Mouse (Mus musculus) Patski (cell line): ENCODE data around the gene Gm44511. TPM values are rescaled to one million over a fixed set of nuclear protein-coding genes. Genes with fewer than 3 reads are reported as not detected.
"Not testable (repeated sequence)": the region's sequence is repeated elsewhere in the genome, so short reads cannot be mapped to it uniquely, and the experiment has no call there.

Source experiments
- ATAC-seq: fragments of 100-300 bp; one replicate; pipeline ENCODE4 v1.8.0; 2021
- CTCF ChIA-PET: fragments of 350-600 bp; sonication (Branson Sonifier 250); formaldehyde crosslinking; loops from one replicate; lab custom pipeline; 2022; ENCODE audit warnings: inconsistent platforms; lab: Charles Lee
- POLR2A ChIA-PET: fragments of 350-600 bp; sonication (Branson Sonifier 250); formaldehyde crosslinking; loops from one replicate; lab custom pipeline; 2022; ENCODE audit warnings: antibody characterized with exemption, inconsistent platforms; lab: Charles Lee
- DNase-seq: peaks from one replicate; pipeline ENCODE4 v3.0.0-alpha.2; 2011; ENCODE audit warnings: low read depth, low spot score
- H3K27me3 ChIP-seq: fragments of 371-371 bp; one replicate; pipeline ENCODE4 v1.5.1; 2021
- CTCF ChIP-seq: fragments of 100-300 bp; IDR thresholded peaks from one replicate; pipeline ENCODE4 v1.5.1; 2021
- in situ Hi-C: fragments of 300-500 bp; cut with MboI; formaldehyde crosslinking; loops from 3 replicates; pipeline ENCODE4 v1.11.1; 2018; ENCODE audit warnings: low pct_unique_long_range_greater_than_20kb, mixed read lengths
- polyA plus RNA-seq: library from polyadenylated mRNA; unstranded; gene quantifications from one replicate; pipeline ENCODE4 v1.2.3, GENCODE M21; 2021

The Gm44511 gene
- polyA plus RNA-seq, 1 experiment from 2014 or later = not detected

DNA sequence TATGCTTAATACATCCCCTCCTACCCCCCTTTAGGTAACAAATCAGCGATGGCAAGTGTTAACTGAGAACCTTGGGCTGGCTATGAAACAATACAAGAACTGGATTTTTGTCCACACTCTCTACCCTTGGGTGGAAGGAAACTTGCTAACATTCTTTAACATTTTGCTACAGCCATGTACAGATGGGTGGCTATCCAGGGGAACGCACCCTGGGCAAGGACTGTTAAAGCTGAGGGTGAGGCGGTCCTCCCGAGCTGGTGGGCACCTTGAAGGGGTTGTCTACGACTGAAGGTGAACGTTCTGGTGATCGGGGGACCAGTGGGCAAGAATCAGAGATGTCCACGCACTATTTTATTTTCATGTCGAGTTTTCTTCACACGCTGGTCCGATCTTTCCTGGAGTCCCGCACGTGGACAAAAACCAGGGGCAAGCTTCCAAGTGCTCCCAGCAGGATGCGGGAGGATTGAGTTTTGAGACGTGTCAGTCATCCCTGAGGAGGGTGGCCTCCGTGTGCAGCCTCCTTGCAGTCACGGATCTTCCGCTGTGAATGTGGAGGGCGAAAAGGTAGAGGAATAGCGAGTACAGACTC, 16.3 kb upstream of the Gm44511 start:
- ATAC-seq = no peak
- ChIA-PET POLR2A (no interaction called here), CTCF (interaction anchor here (1.4 kb wide), 2 partner anchors 36 to 40 kb away, joined by 3 to 4 read pairs; no protein-coding TSS in a partner anchor)
- in situ Hi-C loops = loop anchor here (5.0 to 25.0 kb wide), 4 partner anchors 40 to 695 kb away; partner anchors contain the start of genes Clec2d and Gabarapl1
- no peak for DNase-seq
- TF ChIP-seq CTCF = no peak
- H3K27me3 ChIP-seq = no peaks in the 10 kb centered on the region

DNA sequence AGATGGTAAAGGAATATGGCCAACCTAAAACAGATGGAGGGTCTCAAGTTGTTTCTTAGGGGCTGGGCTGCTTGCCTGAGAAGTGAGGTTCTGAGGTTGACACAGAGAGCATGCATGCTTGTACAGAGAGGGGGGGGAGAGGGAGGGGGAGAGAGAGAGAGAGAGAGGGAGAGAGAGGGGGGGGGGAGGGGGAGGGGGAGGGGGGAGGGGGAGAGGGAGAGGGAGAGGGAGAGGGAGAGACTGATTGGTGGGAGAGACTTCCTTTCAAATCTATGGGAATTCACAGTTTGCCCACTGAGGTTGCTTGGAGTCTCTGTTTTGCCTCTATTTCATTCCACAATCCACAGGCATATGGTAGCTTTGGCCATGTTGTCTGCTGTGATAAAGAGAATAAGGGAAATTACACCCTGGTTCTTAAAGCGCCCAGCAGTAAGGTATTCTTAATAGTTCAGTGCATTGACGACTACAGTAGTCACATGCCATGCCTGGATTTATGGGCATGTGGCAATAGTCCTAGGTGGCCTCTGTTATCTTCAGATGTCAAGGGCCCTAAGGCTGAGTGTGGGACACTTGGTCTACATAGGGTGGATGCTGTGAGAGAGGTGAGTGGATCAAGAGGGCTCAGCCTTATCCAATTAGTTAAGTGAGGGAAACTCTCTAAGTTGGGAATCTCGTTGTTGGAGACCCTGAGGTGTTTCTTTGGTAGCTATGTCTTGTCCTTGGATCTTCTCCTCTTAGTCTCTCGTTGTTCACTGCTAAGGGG, 15.4 kb upstream of the Gm44511 start:
- ATAC-seq (no peak), DNase-seq (no peak)
- POLR2A ChIA-PET = no interaction called here
- CTCF ChIA-PET = no interaction called here
- H3K27me3 ChIP-seq = no peaks in the 10 kb centered on the region
- in situ Hi-C loops = loop anchor here (5.0 to 25.0 kb wide), 4 partner anchors 39 to 696 kb away; partner anchors contain the start of genes Clec2d and Gabarapl1
- no peak for TF ChIP-seq CTCF

DNA sequence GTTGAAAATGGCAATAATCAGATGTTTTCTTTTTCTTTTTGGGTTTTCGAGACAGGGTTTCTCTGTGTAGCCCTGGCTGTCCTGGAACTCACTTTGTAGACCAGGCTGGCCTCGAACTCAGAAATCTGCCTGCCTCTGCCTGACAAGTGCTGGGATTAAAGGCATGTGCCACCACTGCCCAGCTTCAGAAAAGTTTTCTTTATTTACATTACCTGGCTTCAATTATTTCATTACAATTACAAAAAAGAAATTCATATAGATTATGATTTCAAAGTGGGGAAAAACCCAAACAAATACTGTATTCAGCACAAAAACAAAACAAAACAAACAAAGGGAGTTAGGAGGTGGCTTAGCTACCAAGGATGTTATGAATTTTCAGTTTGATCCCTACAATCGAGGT, 14.6 kb upstream of the Gm44511 start:
- DNase-seq, H3K27me3 ChIP-seq, ATAC-seq, POLR2A ChIA-PET: not testable (repeated sequence)
- CTCF ChIA-PET = interaction anchor here (0.8 kb wide), 1 partner anchor 74 kb away, joined by 3 read pairs; no protein-coding TSS in a partner anchor
- in situ Hi-C loops = loop anchor here (5.0 to 25.0 kb wide), 4 partner anchors 38 to 697 kb away; partner anchors contain the start of genes Clec2d and Gabarapl1

DNA sequence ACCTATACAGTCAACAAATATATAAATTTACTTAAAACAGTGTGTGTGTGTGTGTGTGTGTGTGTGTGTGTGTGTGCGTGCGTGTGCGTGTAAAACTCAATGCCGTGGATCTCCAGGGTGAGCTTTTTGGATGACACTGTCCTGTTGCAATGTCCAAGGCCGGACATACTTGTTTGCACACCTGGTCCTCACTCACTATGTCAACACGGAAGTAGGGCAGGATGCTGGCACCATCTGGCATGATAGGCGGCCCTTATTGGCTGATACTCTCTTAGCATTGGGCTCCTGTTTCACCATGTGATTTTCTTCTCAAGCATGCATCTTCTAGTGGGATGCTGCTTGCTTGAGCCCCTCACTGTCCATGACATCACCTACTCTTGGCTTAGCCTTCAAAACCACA, 13.8 kb upstream of the Gm44511 start:
- POLR2A ChIA-PET = no interaction called here
- in situ Hi-C loops = loop anchor here (5.0 to 25.0 kb wide), 4 partner anchors 38 to 697 kb away; partner anchors contain the start of genes Clec2d and Gabarapl1
- ATAC-seq (no peak), DNase-seq (no peak)
- CTCF ChIA-PET = interaction anchor here (0.8 to 1.1 kb wide), 2 partner anchors 36 to 73 kb away, joined by 3 read pairs; no protein-coding TSS in a partner anchor
- H3K27me3 ChIP-seq = no peaks in the 10 kb centered on the region
- no peak for TF ChIP-seq CTCF

DNA sequence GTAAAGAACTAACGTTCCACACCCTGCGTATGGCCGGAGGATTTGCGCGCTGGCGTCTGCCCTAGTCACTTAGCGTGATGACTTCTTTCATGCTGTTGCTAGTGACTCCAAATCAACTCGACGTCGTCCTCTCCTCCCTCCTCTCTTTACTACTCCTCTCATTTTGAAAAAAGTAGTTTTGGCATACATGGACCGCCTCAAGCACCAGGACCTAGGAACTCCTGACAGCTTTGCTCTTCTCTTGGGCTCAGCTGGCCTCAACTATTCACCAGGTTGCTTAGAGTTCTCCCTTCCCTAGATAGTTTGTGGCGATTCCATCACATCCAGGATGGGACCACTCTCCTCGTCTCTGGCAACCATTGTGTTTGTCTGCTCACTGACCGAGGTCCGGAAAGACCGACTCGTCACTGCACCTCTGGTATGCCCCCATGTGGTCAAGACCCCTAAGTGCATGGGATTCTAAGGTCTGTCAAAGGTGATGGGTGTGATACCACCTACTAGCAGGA, 13.2 kb upstream of the Gm44511 start:
- in situ Hi-C loops = loop anchor here (25.0 kb wide), 1 partner anchor 698 kb away; the partner anchor contains the start of gene Gabarapl1
- peak; percentile 85 for TF ChIP-seq CTCF
- ATAC-seq (peak; percentile 46), DNase-seq (no peak)
- H3K27me3 ChIP-seq = no peaks in the 10 kb centered on the region
- ChIA-PET POLR2A (no interaction called here), CTCF (interaction anchor here (1.1 kb wide), 1 partner anchor 35 kb away, joined by 3 read pairs; no protein-coding TSS in a partner anchor)

DNA sequence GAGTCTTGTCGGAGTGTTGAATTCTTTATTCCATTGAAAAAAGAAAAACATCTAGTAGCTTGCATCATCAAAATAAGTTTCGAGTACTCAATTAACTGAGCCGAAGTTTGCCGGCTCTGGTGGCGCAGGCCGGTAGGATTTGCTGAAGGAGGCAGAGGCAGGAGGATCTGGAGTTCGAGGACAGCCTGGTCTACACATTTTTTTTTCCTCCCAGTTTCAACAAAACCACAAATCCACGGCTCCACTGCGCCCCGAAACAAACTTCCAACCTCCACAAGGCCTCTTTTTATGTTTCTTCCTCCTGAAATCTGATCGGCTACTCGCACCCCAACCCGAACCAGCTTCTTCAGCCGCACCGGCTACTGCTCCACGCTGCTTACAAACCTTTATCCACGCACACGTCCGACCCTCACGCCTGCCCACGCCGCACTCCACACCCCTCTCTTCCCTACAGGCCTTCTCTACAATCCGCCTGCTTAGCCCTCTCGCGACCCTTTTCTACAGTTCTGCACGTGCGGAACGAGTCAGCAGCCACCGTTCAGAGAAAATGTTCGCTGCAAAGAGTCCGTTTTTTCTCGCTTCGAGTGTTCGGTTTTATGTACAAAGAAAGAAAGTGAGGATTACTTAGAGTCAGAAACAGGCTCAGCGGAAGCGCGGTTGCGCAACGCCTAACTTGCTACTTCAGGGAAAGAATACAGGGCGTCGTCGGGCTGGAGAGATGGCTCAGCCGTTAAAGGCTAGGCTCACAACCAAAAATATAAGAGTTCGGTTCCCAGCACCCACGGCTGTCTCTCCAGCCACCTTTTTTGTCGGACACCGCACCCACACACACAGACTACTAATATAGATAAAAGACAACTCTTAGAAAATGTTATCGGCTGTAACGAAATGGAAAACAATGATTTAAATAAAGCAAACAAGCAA, 12.5 kb upstream of the Gm44511 start:
- ATAC-seq (peak; percentile 45), DNase-seq (peak; percentile 70)
- TF ChIP-seq CTCF = no peak
- ChIA-PET POLR2A (interaction anchor here (0.6 kb wide), 1 partner anchor 1906 kb away, joined by 3 read pairs; no protein-coding TSS in a partner anchor), CTCF (interaction anchor here (1.1 to 1.5 kb wide), 4 partner anchors 11 to 39 kb away, joined by 3 to 5 read pairs (median 4); no protein-coding TSS in a partner anchor)
- in situ Hi-C loops = loop anchor here (25.0 kb wide), 1 partner anchor 699 kb away; the partner anchor contains the start of gene Gabarapl1
- no peaks in the 10 kb centered on the region for H3K27me3 ChIP-seq

DNA sequence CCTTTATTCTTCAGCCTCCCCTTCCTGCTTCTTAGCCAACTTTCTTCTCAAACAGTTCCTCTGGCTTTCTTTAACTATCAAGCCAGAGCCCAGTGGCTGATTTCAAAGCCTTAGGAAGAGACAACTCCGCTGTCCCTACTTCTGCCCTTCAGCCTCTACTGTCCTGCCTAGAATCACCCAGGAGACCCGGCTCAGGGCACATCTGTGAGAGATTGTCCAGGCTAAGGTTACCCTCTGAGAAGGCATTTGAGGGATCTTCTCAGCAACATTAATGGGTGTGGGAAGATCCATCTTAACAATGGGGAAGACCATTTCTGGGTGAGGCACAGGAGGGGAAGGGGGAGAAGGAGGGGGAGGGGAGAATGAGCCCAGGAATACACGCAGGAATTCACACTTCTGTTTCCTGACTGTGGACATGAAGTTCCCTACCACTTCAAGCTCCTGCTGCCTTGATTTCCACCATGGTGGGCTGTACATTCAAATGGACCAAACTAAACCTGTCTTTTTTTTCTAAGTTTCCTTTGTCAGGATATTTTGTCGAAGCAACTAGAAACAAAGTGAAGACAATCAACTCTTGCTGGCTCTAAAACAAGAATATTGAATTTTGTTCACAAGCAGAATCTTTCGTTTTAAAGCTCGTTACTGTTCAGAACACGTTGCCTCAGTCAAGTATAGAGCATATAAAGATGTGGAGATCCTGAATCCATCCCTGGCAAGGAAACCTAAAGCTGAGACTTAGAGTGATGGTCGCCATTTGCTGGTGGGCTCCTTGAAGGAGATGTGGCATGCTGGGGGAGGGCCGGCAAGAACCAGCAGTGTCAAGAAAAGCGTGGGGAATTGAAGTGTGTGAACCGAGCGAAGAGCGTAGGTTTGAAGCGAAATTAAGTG, 11.6 kb upstream of the Gm44511 start:
- no peak for DNase-seq
- POLR2A ChIA-PET = interaction anchor here (0.6 kb wide), 1 partner anchor 1905 kb away, joined by 3 read pairs; no protein-coding TSS in a partner anchor
- CTCF ChIA-PET = interaction anchor here (1.1 to 1.5 kb wide), 4 partner anchors 12 to 38 kb away, joined by 3 to 5 read pairs (median 4); no protein-coding TSS in a partner anchor

DNA sequence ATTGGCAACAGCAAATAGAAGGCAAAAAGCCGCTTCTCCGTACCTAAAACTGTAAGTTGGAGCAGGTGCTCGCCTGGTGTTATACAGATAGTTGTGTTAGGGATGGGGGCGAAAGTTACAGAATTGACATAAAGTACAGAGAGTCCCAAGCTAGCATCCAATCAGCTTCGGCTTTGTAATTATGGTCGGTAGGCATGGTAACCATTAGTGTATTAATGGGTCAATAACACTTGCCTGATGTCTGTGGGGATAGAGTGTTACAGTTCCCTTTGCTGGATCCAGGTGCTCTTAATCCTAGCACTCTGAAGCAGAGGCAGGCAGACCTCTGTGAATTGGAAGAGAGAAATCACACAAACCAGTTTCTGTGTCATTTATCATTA, 10.8 kb upstream of the Gm44511 start:
- no peak for TF ChIP-seq CTCF
- CTCF ChIA-PET = interaction anchor here (1.5 kb wide), 1 partner anchor 13 kb away, joined by 4 read pairs; no protein-coding TSS in a partner anchor
- ATAC-seq (no peak), DNase-seq (no peak)
- H3K27me3 ChIP-seq = no peaks in the 10 kb centered on the region
- POLR2A ChIA-PET = no interaction called here
- in situ Hi-C loops = loop anchor here (25.0 kb wide), 1 partner anchor 700 kb away; the partner anchor contains the start of gene Gabarapl1

More for the DNA sequence above, 11.6 kb upstream of the Gm44511 start:
- ATAC-seq = no peak
- TF ChIP-seq CTCF = no peak
- no peaks in the 10 kb centered on the region for H3K27me3 ChIP-seq
- in situ Hi-C loops = loop anchor here (25.0 kb wide), 1 partner anchor 700 kb away; the partner anchor contains the start of gene Gabarapl1
